Mouse (Mus musculus) stomach, postnatal 0 days (tissue): ENCODE results near the gene Stk35.

ENCODE experiments used
- CTCF ChIP-seq: IDR thresholded peaks from 2 replicates; pipeline ENCODE4 v1.5.1; 2016; ENCODE audit warnings: antibody characterized with exemption, low read depth, mild to moderate bottlenecking, moderate library complexity
- EP300 ChIP-seq: optimal IDR thresholded peaks from 2 replicates; pipeline ENCODE3; 2016; ENCODE audit warnings: antibody characterized with exemption

GRCm38 (mm10) chr2:129836921-129837320 lies 36.6 kb downstream of the Stk35 start:
- TF ChIP-seq CTCF (no peak), EP300 (no peak)
